Mouse (Mus musculus): ENCODE measurements around the gene Elf3.

DNA sequence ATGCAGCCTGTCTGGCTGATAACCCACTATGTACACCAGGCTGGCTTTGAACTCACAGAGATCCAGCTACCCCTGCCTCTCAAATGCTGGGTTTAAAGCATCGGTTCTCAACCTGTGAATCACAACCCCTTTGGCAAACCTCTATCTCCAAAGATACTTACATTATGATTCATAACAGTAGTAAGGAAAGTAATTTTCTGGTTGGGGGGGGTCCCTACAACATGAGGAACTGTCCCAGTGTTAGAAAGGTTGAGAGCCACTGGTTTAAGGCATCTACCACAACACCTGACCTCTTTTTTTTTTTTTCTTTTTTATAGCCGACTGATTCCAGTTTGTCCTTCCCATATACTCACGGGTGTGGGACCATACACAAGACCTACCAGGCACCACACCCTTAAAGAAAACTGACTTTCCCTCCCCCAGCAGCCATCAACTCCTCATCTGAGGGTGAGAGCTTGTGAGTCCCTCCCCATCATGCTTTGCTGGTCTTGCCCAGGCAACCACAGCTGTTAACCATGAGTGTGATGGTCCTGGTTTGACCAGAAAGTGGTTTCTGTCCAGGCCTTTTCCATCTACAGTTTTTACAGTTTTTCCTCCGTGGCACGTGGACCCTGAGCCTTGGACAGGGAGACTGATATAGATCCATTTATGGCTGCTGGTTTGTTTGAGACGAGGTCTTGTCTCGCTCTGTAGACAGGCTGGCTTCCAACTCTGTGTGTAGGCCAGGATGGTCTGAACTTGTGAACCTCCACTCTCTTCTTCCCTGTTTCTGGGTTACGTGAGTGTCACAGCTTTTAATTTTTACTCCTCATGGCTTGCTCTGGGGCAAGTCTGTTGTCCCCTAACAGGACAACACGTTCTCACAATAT is 44.4 kb downstream of the Elf3 start:
- TF ChIP-seq CTCF (IDR thresholded peaks at IDR 0.05; ENCODE audit: low read depth, low read length), result no peak
- TF ChIP-seq POLR2A (IDR thresholded peaks at IDR 0.05; ENCODE audit: insufficient read depth, low read length), result no peak

Data from ES-Bruce4 (cell line).